Mouse (Mus musculus) liver, embryonic 14.5 days (tissue): ENCODE results near the gene Zbtb21. TPM values are rescaled to one million over a fixed set of nuclear protein-coding genes. Genes with fewer than 3 reads are reported as not detected.

ENCODE experiments used
- ATAC-seq: fragments of 200-750 bp; cut with Nextera tagmentation; 2 replicates; pipeline ENCODE4 v1.8.0; 2017; ENCODE audit warnings: moderate number of reproducible peaks, mild to moderate bottlenecking, moderate library complexity; ENCODE audit not compliant: insufficient read depth
- DNase-seq, 3 experiments: peaks; one replicate each; pipeline ENCODE4 v3.0.0-alpha.2; 2012 to 2013; ENCODE audit warnings: low read depth in 3 of 3, low spot score in 3 of 3
- H3K27ac ChIP-seq: fragments of 300-500 bp; sonication (generic); 2 replicates; pipeline ENCODE4 v1.5.1; 2014; ENCODE audit warnings: moderate library complexity, mild to moderate bottlenecking, control low read depth, inconsistent platforms
- H3K27me3 ChIP-seq: fragments of 300-500 bp; sonication (generic); 2 replicates; pipeline ENCODE4 v1.6.1; 2014; ENCODE audit warnings: mild to moderate bottlenecking, low read length, moderate library complexity; ENCODE audit not compliant: control insufficient read depth, insufficient read depth
- H3K36me3 ChIP-seq: fragments of 300-500 bp; sonication (generic); replicated peaks from 2 replicates; pipeline ENCODE4 v1.6.1; 2014; ENCODE audit warnings: low read depth; ENCODE audit not compliant: control insufficient read depth, insufficient read depth
- H3K4me1 ChIP-seq, 2 experiments: fragments of 200-500 bp in 1 of 2; fragments of 300-500 bp in 1 of 2; sonication (generic) in 1 of 2; replicated peaks; 2 replicates each; pipeline ENCODE4 v1.6.1; 2012 to 2014; ENCODE audit warnings: antibody characterized with exemption in 1 of 2, inconsistent platforms in 1 of 2, low read length in 1 of 2; ENCODE audit not compliant: control insufficient read depth in 2 of 2, insufficient read depth in 2 of 2
- H3K4me2 ChIP-seq: fragments of 300-500 bp; sonication (generic); 2 replicates; pipeline ENCODE4 v1.6.1; 2014; ENCODE audit warnings: low read depth, mild to moderate bottlenecking, control low read depth, moderate library complexity
- H3K4me3 ChIP-seq, 2 experiments: fragments of 200-500 bp in 1 of 2; fragments of 300-500 bp in 1 of 2; sonication (generic) in 1 of 2; 2 replicates each; pipeline ENCODE4 v1.5.1; 2012 to 2014; ENCODE audit warnings: low read depth in 2 of 2, low read length in 2 of 2, mild to moderate bottlenecking in 2 of 2, control low read depth in 1 of 2, inconsistent platforms in 1 of 2, moderate library complexity in 1 of 2; ENCODE audit not compliant: insufficient read depth in 1 of 2
- H3K9ac ChIP-seq: fragments of 300-500 bp; sonication (generic); replicated peaks from 2 replicates; pipeline ENCODE4 v1.6.1; 2014; ENCODE audit warnings: mild to moderate bottlenecking, control low read depth, moderate library complexity
- H3K9me3 ChIP-seq: fragments of 300-500 bp; sonication (generic); 2 replicates; pipeline ENCODE4 v1.6.1; 2016; ENCODE audit warnings: low read length, mixed read lengths; ENCODE audit not compliant: control insufficient read depth
- CTCF ChIP-seq: IDR thresholded peaks from 2 replicates; pipeline ENCODE4 v1.5.1; 2016; ENCODE audit warnings: antibody characterized with exemption, low read depth, control low read depth
- EP300 ChIP-seq: IDR thresholded peaks from 2 replicates; pipeline ENCODE4 v1.6.1; 2016; ENCODE audit warnings: antibody characterized with exemption, low read depth
- WGBS: fragments of 180-500 bp; shearing (Covaris S2); extraction: QIAGEN DNeasy Blood & Tissue Kit; methylation state at CpG from one replicate; pipeline ENCODE4 v1.1.7; 2014; ENCODE audit not compliant: insufficient replicate concordance; 5-methylcytosine and 5-hydroxymethylcytosine counted together
- polyA plus RNA-seq, 2 experiments: library from polyadenylated mRNA; depleted of rRNA in 1 of 2; stranded (reverse) in 1 of 2; unstranded in 1 of 2; fragments of >200 nt; fragmentation: Nextera tagmentation in 1 of 2; extraction: Ambion mirVana in 1 of 2; gene quantifications; 2 replicates each; pipeline versions ENCODE4 v1.2.1 to v1.2.3; 2012 to 2014

The Zbtb21 gene
- polyA plus RNA-seq, 2 experiments = 3.2 to 3.5 TPM

GRCm38 (mm10) chr16:97963956-97964540 is 1.6 kb upstream of the Zbtb21 start:
- H3K4me1 ChIP-seq = peaks cover 25 to 27% of the 10 kb centered on the region in 2 experiments
- WGBS = 57% methylated on average over 3 of the region's 3 CpGs
- no peak overlapping the region for H3K9ac ChIP-seq
- H3K4me2 ChIP-seq = no peak overlapping the region
- no peak for ATAC-seq
- no peak overlapping the region for H3K4me3 ChIP-seq
- TF ChIP-seq CTCF (no peak), EP300 (no peak)
- H3K27me3 ChIP-seq = no peaks in the 10 kb centered on the region
- H3K36me3 ChIP-seq = no peaks in the 10 kb centered on the region
- no peak overlapping the region for H3K27ac ChIP-seq
- no peaks in the 10 kb centered on the region for H3K9me3 ChIP-seq
- no peak for DNase-seq

GRCm38 (mm10) chr16:97961381-97962150 is 856 bp downstream of the Zbtb21 start:
- Histone ChIP-seq H3K9me3 (no peaks in the 10 kb centered on the region), H3K4me3 (peak overlapping the region; percentile 70 to 72), H3K4me2 (peak overlapping the region; percentile 75), H3K4me1 (peaks cover 40% of the 10 kb centered on the region in 2 experiments), H3K36me3 (no peaks in the 10 kb centered on the region), H3K27me3 (no peaks in the 10 kb centered on the region), H3K9ac (peak overlapping the region; percentile 73), H3K27ac (peak overlapping the region; percentile 70)
- ATAC-seq (0 out of 2 replicates have a peak, but pooled peaks have one; percentile 1), DNase-seq (no peak)
- 5% methylated on average over 36 of the region's 36 CpGs for whole genome bisulfite sequencing
- no peak for TF ChIP-seq EP300
- no peak for TF ChIP-seq CTCF

GRCm38 (mm10) chr16:97960348-97960747 is 2.1 kb downstream of the Zbtb21 start:
- H3K4me2 ChIP-seq = peak overlapping the region; percentile 75
- DNase-seq = no peak
- H3K27ac ChIP-seq = no peak overlapping the region
- peaks cover 40% of the 10 kb centered on the region in 2 experiments for H3K4me1 ChIP-seq
- H3K36me3 ChIP-seq = no peaks in the 10 kb centered on the region; the same call in 1 of the 2 replicates
- ATAC-seq = no peak
- 58% methylated on average over 3 of the region's 3 CpGs for WGBS
- H3K27me3 ChIP-seq = no peaks in the 10 kb centered on the region
- H3K9ac ChIP-seq = no peak overlapping the region
- no peak for TF ChIP-seq CTCF
- TF ChIP-seq EP300 = no peak
- H3K4me3 ChIP-seq = no peak overlapping the region
- no peaks in the 10 kb centered on the region for H3K9me3 ChIP-seq

GRCm38 (mm10) chr16:97958401-97958973 is 3.9 kb downstream of the Zbtb21 start:
- H3K9me3 ChIP-seq = no peaks in the 10 kb centered on the region
- no peak for DNase-seq
- no peak overlapping the region for H3K9ac ChIP-seq
- TF ChIP-seq EP300 (peak; percentile 54), CTCF (no peak)
- H3K36me3 ChIP-seq = peaks cover 3% of the 10 kb centered on the region
- H3K27ac ChIP-seq = peak overlapping the region; percentile 11
- no peak overlapping the region for H3K4me3 ChIP-seq
- no peak for ATAC-seq
- H3K27me3 ChIP-seq = no peaks in the 10 kb centered on the region
- peaks cover 37 to 42% of the 10 kb centered on the region in 2 experiments for H3K4me1 ChIP-seq
- H3K4me2 ChIP-seq = no peak overlapping the region

- Histone ChIP-seq H3K4me2 (no peak overlapping the region), H3K4me3 (no peak overlapping the region), H3K27ac (peak overlapping the region; percentile 11; the same call in 1 of the 2 replicates), H3K9me3 (no peaks in the 10 kb centered on the region), H3K27me3 (no peaks in the 10 kb centered on the region), H3K36me3 (peaks cover 3% of the 10 kb centered on the region), H3K9ac (no peak overlapping the region), H3K4me1 (peaks cover 41 to 45% of the 10 kb centered on the region in 2 experiments)
- TF ChIP-seq EP300 = 0 out of 2 replicates have a peak, but pooled peaks have one; percentile 20
- no peak for TF ChIP-seq CTCF
- ATAC-seq = no peak
- DNase-seq = no peak
Observed at GRCm38 (mm10) chr16:97957626-97958025, 4.8 kb downstream of the Zbtb21 start.
